Comparison of ENCODE assay signal across 9 mouse cellular contexts in genomic region chr3:121550370-121550769, GRCm38 (mm10). TPM values are rescaled to one million over a fixed set of nuclear protein-coding genes. Genes with fewer than 3 reads are reported as not detected.
A peak's percentile ranks its signal among the peaks of the same experiment; 100 is the strongest.
DNase-seq lines count a peak whose midpoint lies in the region; ATAC-seq and TF ChIP-seq lines count a peak whose summit lies in the region.
"Had no signal": no experiment of that assay in that cellular context is flagged by ENCODE, and none has a peak within 500 bp of the region (broad histone marks: within the 10 kb centered on the region; RNA-seq: fewer than 3 reads in every experiment).

No protein-coding gene starts in this region.

- H3K36me3 ChIP-seq in forebrain, postnatal 0 days (ENCODE audit: insufficient read depth) = no peaks in the 10 kb centered on the region
- no peaks in the 10 kb centered on the region for H3K36me3 ChIP-seq in forebrain, embryonic 12.5 days (replicated peaks)
- H3K36me3 ChIP-seq in midbrain, embryonic 11.5 days (ENCODE audit: control insufficient read depth, insufficient read depth, low read length) = no peaks in the 10 kb centered on the region
- H3K36me3 ChIP-seq in midbrain, embryonic 15.5 days (replicated peaks) = no peaks in the 10 kb centered on the region
- H3K36me3 ChIP-seq in hindbrain, postnatal 0 days (ENCODE audit: insufficient read depth, low read length) = no peaks in the 10 kb centered on the region
- H3K36me3 ChIP-seq in midbrain, postnatal 0 days (ENCODE audit: insufficient read depth, low read length) = no peaks in the 10 kb centered on the region

- no peaks in the 10 kb centered on the region for H3K4me1 ChIP-seq in forebrain, postnatal 0 days (ENCODE audit: insufficient read depth)
- no peaks in the 10 kb centered on the region for H3K4me1 ChIP-seq in forebrain, embryonic 12.5 days
- no peaks in the 10 kb centered on the region for H3K4me1 ChIP-seq in midbrain, embryonic 11.5 days (ENCODE audit: control insufficient read depth, insufficient read depth, low read length)
- no peaks in the 10 kb centered on the region for H3K4me1 ChIP-seq in midbrain, embryonic 15.5 days
- no peaks in the 10 kb centered on the region for H3K4me1 ChIP-seq in hindbrain, postnatal 0 days (ENCODE audit: insufficient read depth, low read length)
- no peaks in the 10 kb centered on the region for H3K4me1 ChIP-seq in midbrain, postnatal 0 days (ENCODE audit: insufficient read depth, low read length)

- H3K4me2 ChIP-seq in forebrain, postnatal 0 days (ENCODE audit: low read depth) = no peak overlapping the region
- H3K4me2 ChIP-seq in forebrain, embryonic 12.5 days = no peak overlapping the region
- H3K4me2 ChIP-seq in midbrain, embryonic 11.5 days = no peak overlapping the region
- H3K4me2 ChIP-seq in midbrain, embryonic 15.5 days = no peak overlapping the region
- no peak overlapping the region for H3K4me2 ChIP-seq in hindbrain, postnatal 0 days (ENCODE audit: low read depth, low read length)
- H3K4me2 ChIP-seq in midbrain, postnatal 0 days (ENCODE audit: low read depth, low read length, poor library complexity, severe bottlenecking) = no peak overlapping the region

- DNase-seq in forebrain, postnatal 0 days = peak; percentile 65
- DNase-seq in midbrain, embryonic 11.5 days (ENCODE audit: low spot score, missing footprints) = peak; percentile 93
- peak; percentile 57 for DNase-seq in R1 (ENCODE audit: low read depth, low spot score)
- DNase-seq in hindbrain, postnatal 0 days (ENCODE audit: low spot score) = peak; percentile 78
- peak; percentile 63 for DNase-seq in midbrain, postnatal 0 days (ENCODE audit: low spot score)
- DNase-seq in ovary, postnatal 36 days (ENCODE audit: low spot score) = no peak

- WGBS in forebrain, postnatal 0 days = 10% methylated on average over 1 of the region's 1 CpGs
- 12% methylated on average over 1 of the region's 1 CpGs for WGBS in forebrain, embryonic 12.5 days
- WGBS in midbrain, embryonic 11.5 days = 0% methylated on average over 1 of the region's 1 CpGs
- 4% methylated on average over 1 of the region's 1 CpGs for WGBS in midbrain, embryonic 15.5 days
- WGBS in hindbrain, postnatal 0 days = 0% methylated on average over 1 of the region's 1 CpGs
- 0% methylated on average over 1 of the region's 1 CpGs for WGBS in midbrain, postnatal 0 days

- H3K27me3 ChIP-seq in forebrain, postnatal 0 days (ENCODE audit: insufficient read depth, low read length) = no peaks in the 10 kb centered on the region
- no peaks in the 10 kb centered on the region for H3K27me3 ChIP-seq in forebrain, embryonic 12.5 days
- H3K27me3 ChIP-seq in midbrain, embryonic 11.5 days (ENCODE audit: control insufficient read depth, insufficient read depth, low read length) = no peaks in the 10 kb centered on the region
- H3K27me3 ChIP-seq in midbrain, embryonic 15.5 days (replicated peaks) = no peaks in the 10 kb centered on the region
- no peaks in the 10 kb centered on the region for H3K27me3 ChIP-seq in hindbrain, postnatal 0 days (ENCODE audit: insufficient read depth, low read length)
- no peaks in the 10 kb centered on the region for H3K27me3 ChIP-seq in midbrain, postnatal 0 days (ENCODE audit: insufficient read depth, low read length)

- H3K9ac ChIP-seq in forebrain, postnatal 0 days = no peak overlapping the region
- H3K9ac ChIP-seq in forebrain, embryonic 12.5 days = no peak overlapping the region
- no peak overlapping the region for H3K9ac ChIP-seq in midbrain, embryonic 11.5 days (ENCODE audit: low read length)
- H3K9ac ChIP-seq in midbrain, embryonic 15.5 days = no peak overlapping the region
- H3K9ac ChIP-seq in hindbrain, postnatal 0 days (replicated peaks; ENCODE audit: low read length) = no peak overlapping the region
- H3K9ac ChIP-seq in midbrain, postnatal 0 days (replicated peaks; ENCODE audit: low read length, poor library complexity, severe bottlenecking) = no peak overlapping the region

- H3K4me3 ChIP-seq in forebrain, postnatal 0 days (ENCODE audit: low read depth, low read length) = no peak overlapping the region
- no peak overlapping the region for H3K4me3 ChIP-seq in forebrain, embryonic 12.5 days (replicated peaks)
- no peak overlapping the region for H3K4me3 ChIP-seq in midbrain, embryonic 11.5 days (ENCODE audit: low read depth, low read length)
- no peak overlapping the region for H3K4me3 ChIP-seq in midbrain, embryonic 15.5 days
- no peak overlapping the region for H3K4me3 ChIP-seq in hindbrain, postnatal 0 days (ENCODE audit: low read length)
- H3K4me3 ChIP-seq in midbrain, postnatal 0 days (ENCODE audit: low read depth, low read length) = no peak overlapping the region

- H3K27ac ChIP-seq in forebrain, postnatal 0 days (ENCODE audit: low read depth, low read length) = no peak overlapping the region
- H3K27ac ChIP-seq in forebrain, embryonic 12.5 days = no peak overlapping the region
- H3K27ac ChIP-seq in midbrain, embryonic 11.5 days (ENCODE audit: low read depth, low read length) = no peak overlapping the region
- no peak overlapping the region for H3K27ac ChIP-seq in midbrain, embryonic 15.5 days
- H3K27ac ChIP-seq in hindbrain, postnatal 0 days = no peak overlapping the region
- no peak overlapping the region for H3K27ac ChIP-seq in midbrain, postnatal 0 days (ENCODE audit: low read depth, low read length)
- H3K27ac ChIP-seq: macrophage had no signal

- TF ChIP-seq CTCF in forebrain, postnatal 0 days (IDR thresholded peaks at IDR 0.05; ENCODE audit: low read depth) = peak; percentile 80
- TF ChIP-seq CTCF in hindbrain, postnatal 0 days (IDR thresholded peaks at IDR 0.05; ENCODE audit: low read depth) = peak; percentile 81
- TF ChIP-seq CTCF in midbrain, postnatal 0 days (IDR thresholded peaks at IDR 0.05) = peak; percentile 84

- ATAC-seq in forebrain, postnatal 0 days = no peak
- no peak for ATAC-seq in forebrain, embryonic 12.5 days (ENCODE audit: low FRiP score)
- no peak for ATAC-seq in midbrain, embryonic 11.5 days (ENCODE audit: low FRiP score)
- ATAC-seq in midbrain, embryonic 15.5 days (replicated peaks) = no peak
- ATAC-seq in hindbrain, postnatal 0 days = no peak
- ATAC-seq in midbrain, postnatal 0 days (ENCODE audit: low FRiP score) = no peak

- no peaks in the 10 kb centered on the region for H3K9me3 ChIP-seq in forebrain, postnatal 0 days (ENCODE audit: low read length)
- no peaks in the 10 kb centered on the region for H3K9me3 ChIP-seq in forebrain, embryonic 12.5 days
- H3K9me3 ChIP-seq in midbrain, embryonic 11.5 days (ENCODE audit: control insufficient read depth, low read length) = no peaks in the 10 kb centered on the region
- H3K9me3 ChIP-seq in midbrain, embryonic 15.5 days = no peaks in the 10 kb centered on the region
- no peaks in the 10 kb centered on the region for H3K9me3 ChIP-seq in hindbrain, postnatal 0 days (ENCODE audit: low read length)
- H3K9me3 ChIP-seq in midbrain, postnatal 0 days (ENCODE audit: low read length) = no peaks in the 10 kb centered on the region

RNA-seq across cellular contexts. Expression of gene Slc44a3, which starts 18.2 kb away (rescaled TPM):
- 0.48 and 1.4 TPM in 2 replicates for total RNA-seq in forebrain, postnatal 0 days (2014; rRNA removed)
- 0.40 and 0.52 TPM in 2 replicates for polyA plus RNA-seq in forebrain, postnatal 0 days (2015; fragmentation: Nextera tagmentation; extraction: Ambion mirVana)
- 0.53 and 0.97 TPM in 2 replicates for polyA plus RNA-seq in forebrain, embryonic 12.5 days (2016; fragmentation: Nextera tagmentation; extraction: Ambion mirVana)
- polyA plus RNA-seq in midbrain, embryonic 11.5 days (2014; fragmentation: Nextera tagmentation; extraction: Ambion mirVana) = 0.34 and 0.38 TPM in 2 replicates
- polyA plus RNA-seq in midbrain, embryonic 15.5 days (2015; fragmentation: Nextera tagmentation; extraction: Ambion mirVana) = 1.1 and 1.2 TPM in 2 replicates
- total RNA-seq in hindbrain, postnatal 0 days (2014; rRNA removed) = 0.14 and 0.68 TPM in 2 replicates
- 0.51 and 0.96 TPM in 2 replicates for polyA plus RNA-seq in hindbrain, postnatal 0 days (2015; fragmentation: Nextera tagmentation; extraction: Ambion mirVana)
- 0.22 and 0.61 TPM in 2 replicates for total RNA-seq in midbrain, postnatal 0 days (2014; rRNA removed)
- polyA plus RNA-seq in midbrain, postnatal 0 days (2015; fragmentation: Nextera tagmentation; extraction: Ambion mirVana) = 0.47 and 0.48 TPM in 2 replicates
- polyA plus RNA-seq: macrophage had no signal
